Mouse (Mus musculus) intestine, postnatal 0 days (tissue): ENCODE measurements around the gene Sbf1. TPM values are rescaled to one million over a fixed set of nuclear protein-coding genes. Genes with fewer than 3 reads are reported as not detected.
A peak's percentile ranks its signal among the peaks of the same experiment; 100 is the strongest.

Experiments used
- ATAC-seq: fragments of 200-750 bp; cut with Nextera tagmentation; 2 replicates; pipeline ENCODE4 v1.8.0; 2017; ENCODE audit warnings: mild to moderate bottlenecking, moderate TSS enrichment, moderate library complexity
- H3K27ac ChIP-seq: fragments of 300-500 bp; sonication (generic); 2 replicates; pipeline ENCODE4 v1.5.1; 2014; ENCODE audit warnings: mild to moderate bottlenecking, low read depth, low read length, moderate library complexity
- H3K27me3 ChIP-seq: fragments of 300-500 bp; sonication (generic); replicated peaks from 2 replicates; pipeline ENCODE4 v1.6.1; 2014; ENCODE audit warnings: low read length, mixed read lengths; ENCODE audit not compliant: control insufficient read depth, insufficient read depth
- H3K36me3 ChIP-seq: fragments of 300-500 bp; sonication (generic); 2 replicates; pipeline ENCODE4 v1.6.1; 2014; ENCODE audit warnings: mild to moderate bottlenecking, moderate library complexity; ENCODE audit not compliant: control insufficient read depth, insufficient read depth
- H3K4me1 ChIP-seq: fragments of 300-500 bp; sonication (generic); replicated peaks from 2 replicates; pipeline ENCODE4 v1.6.1; 2014; ENCODE audit warnings: antibody characterized with exemption, low read length, mixed read lengths; ENCODE audit not compliant: control insufficient read depth, insufficient read depth
- H3K4me2 ChIP-seq: fragments of 300-500 bp; sonication (generic); replicated peaks from 2 replicates; pipeline ENCODE4 v1.6.1; 2014; ENCODE audit warnings: low read depth, mild to moderate bottlenecking, moderate library complexity
- H3K4me3 ChIP-seq: fragments of 300-500 bp; sonication (generic); 2 replicates; pipeline ENCODE4 v1.5.1; 2014; ENCODE audit warnings: low read depth, low read length
- H3K9ac ChIP-seq: fragments of 300-500 bp; sonication (generic); 2 replicates; pipeline ENCODE4 v1.6.1; 2014; ENCODE audit warnings: mild to moderate bottlenecking, low read depth, low read length
- H3K9me3 ChIP-seq: fragments of 300-500 bp; sonication (generic); 2 replicates; pipeline ENCODE4 v1.6.1; 2016; ENCODE audit warnings: mixed run types; ENCODE audit not compliant: control insufficient read depth
- CTCF ChIP-seq: sonication (generic); IDR thresholded peaks from 2 replicates; pipeline ENCODE4 v1.5.1; 2016; ENCODE audit warnings: low read depth, mild to moderate bottlenecking, control low read depth, antibody characterized with exemption, moderate library complexity
- WGBS: fragments of 180-500 bp; shearing (Covaris S2); extraction: QIAGEN DNeasy Blood & Tissue Kit; methylation state at CpG from one replicate; pipeline ENCODE4 v1.1.7; 2014; 5-methylcytosine and 5-hydroxymethylcytosine counted together
- microRNA-seq: library from miRNA; unstranded; fragments of <30 nt; microRNA quantifications from one replicate; pipeline ENCODE4, GENCODE M21; 2016
- polyA plus RNA-seq: library from polyadenylated mRNA; unstranded; fragments of >200 nt; fragmentation: Nextera tagmentation; extraction: Ambion mirVana; gene quantifications from 2 replicates; pipeline ENCODE4 v1.2.1, GENCODE M21; 2015

Gene Sbf1
- polyA plus RNA-seq, 1 experiment from 2014 or later, result 22.2 TPM

GRCm38 (mm10) chr15:89241025-89241424 lies 74.1 kb downstream of the Sbf1 start:
- 76% methylated on average over 2 of the region's 2 CpGs for WGBS
- Histone ChIP-seq H3K27ac (no peak overlapping the region), H3K4me1 (no peaks in the 10 kb centered on the region), H3K9me3 (no peaks in the 10 kb centered on the region), H3K4me2 (no peak overlapping the region), H3K4me3 (no peak overlapping the region), H3K36me3 (peaks cover 16% of the 10 kb centered on the region; the same call in 1 of the 2 replicates), H3K27me3 (no peaks in the 10 kb centered on the region), H3K9ac (no peak overlapping the region)
- TF ChIP-seq CTCF, result peak; percentile 51
- no peak for ATAC-seq

GRCm38 (mm10) chr15:89239751-89240392 lies 75.2 kb downstream of the Sbf1 start:
- H3K4me1 ChIP-seq, result no peaks in the 10 kb centered on the region
- no peaks in the 10 kb centered on the region for H3K27me3 ChIP-seq
- H3K4me3 ChIP-seq, result no peak overlapping the region
- H3K9ac ChIP-seq, result no peak overlapping the region
- TF ChIP-seq CTCF, result no peak
- H3K36me3 ChIP-seq, result peaks cover 16% of the 10 kb centered on the region; the same call in 1 of the 2 replicates
- WGBS, result 57% methylated on average over 3 of the region's 3 CpGs
- no peak for ATAC-seq
- H3K4me2 ChIP-seq, result no peak overlapping the region
- no peaks in the 10 kb centered on the region for H3K9me3 ChIP-seq
- H3K27ac ChIP-seq, result no peak overlapping the region

Small RNA genes lying within 50 kb of the gene (microRNA-seq; reads per million reads assigned to microRNA genes)
- not detected for gene Mir6959

Other genes starting within 250 kb of the Sbf1 start
- 32.5 and 33.0 TPM in 2 replicates for gene Trabd, start 240.2 kb downstream of the Sbf1 start, polyA plus RNA-seq
- 9.6 and 10.4 TPM in 2 replicates for gene Selenoo, start 226.2 kb downstream of the Sbf1 start, polyA plus RNA-seq
- 3.6 and 4.2 TPM in 2 replicates for gene Tubgcp6, start 192.2 kb downstream of the Sbf1 start, polyA plus RNA-seq
- gene Hdac10, start 186.6 kb downstream of the Sbf1 start, polyA plus RNA-seq, result 7.6 and 8.6 TPM in 2 replicates
- gene Mapk12, start 174.6 kb downstream of the Sbf1 start, polyA plus RNA-seq, result 2.3 and 2.7 TPM in 2 replicates
- gene Mapk11, start 165.7 kb downstream of the Sbf1 start, polyA plus RNA-seq, result 1.6 and 1.9 TPM in 2 replicates
- 71.5 and 74.0 TPM in 2 replicates for gene Plxnb2, start 134.5 kb downstream of the Sbf1 start, polyA plus RNA-seq
- 3.2 and 3.4 TPM in 2 replicates for gene Dennd6b, start 118.8 kb downstream of the Sbf1 start, polyA plus RNA-seq
- gene Ppp6r2, start 103.8 kb downstream of the Sbf1 start, polyA plus RNA-seq, result 17.7 and 21.3 TPM in 2 replicates
- 0.14 TPM in 1 of 2 replicates, not detected in the other for gene Adm2, start 7.4 kb upstream of the Sbf1 start, polyA plus RNA-seq
- gene Miox, start 19.1 kb upstream of the Sbf1 start, polyA plus RNA-seq, result not detected in 2 replicates
- 19.1 and 20.5 TPM in 2 replicates for gene Lmf2, start 40.3 kb upstream of the Sbf1 start, polyA plus RNA-seq
- 55.2 and 65.2 TPM in 2 replicates for gene Ncaph2, start 40.4 kb upstream of the Sbf1 start, polyA plus RNA-seq
- gene Sco2, start 58.5 kb upstream of the Sbf1 start, polyA plus RNA-seq, result 14.6 and 18.0 TPM in 2 replicates
- 3.6 and 4.8 TPM in 2 replicates for gene Tymp, start 61.7 kb upstream of the Sbf1 start, polyA plus RNA-seq
- 2.1 and 3.2 TPM in 2 replicates for gene Odf3b, start 64.0 kb upstream of the Sbf1 start, polyA plus RNA-seq
- not detected in 2 replicates for gene Klhdc7b, start 69.6 kb upstream of the Sbf1 start, polyA plus RNA-seq
- gene Syce3, start 95.2 kb upstream of the Sbf1 start, polyA plus RNA-seq, result 3.4 and 5.0 TPM in 2 replicates
- 0.43 and 0.46 TPM in 2 replicates for gene Cpt1b, start 110.6 kb upstream of the Sbf1 start, polyA plus RNA-seq
- gene C730034F03Rik, start 114.3 kb upstream of the Sbf1 start, polyA plus RNA-seq, result 1.1 and 1.3 TPM in 2 replicates
- not detected in 2 replicates for gene Gm44502, start 114.4 kb upstream of the Sbf1 start, polyA plus RNA-seq
- gene Chkb, start 114.6 kb upstream of the Sbf1 start, polyA plus RNA-seq, result 85.8 and 92.3 TPM in 2 replicates
- gene Mapk8ip2, start 138.6 kb upstream of the Sbf1 start, polyA plus RNA-seq, result 1.9 and 2.0 TPM in 2 replicates
- gene Arsa, start 162.1 kb upstream of the Sbf1 start, polyA plus RNA-seq, result 32.0 and 36.2 TPM in 2 replicates
- gene Shank3, start 184.3 kb upstream of the Sbf1 start, polyA plus RNA-seq, result 0.51 and 0.73 TPM in 2 replicates